Mouse (Mus musculus) mesoderm, embryonic 11.5 days (tissue): Measurements from ENCODE around the gene Slc30a9.

Experiments
- DNase-seq: peaks from one replicate; pipeline ENCODE4 v3.0.0-alpha.2; 2012; ENCODE audit warnings: low read depth, low spot score

The Slc30a9 gene

GRCm38 (mm10) chr5:67306698-67307521 lies at the start of gene Slc30a9:
Gene Slc30a9, plus strand, starts transcription at chr5:67306955.
- DNase-seq = peak; percentile 93

GRCm38 (mm10) chr5:67258473-67258872 lies 48.3 kb upstream of the Slc30a9 start:
- no peak for DNase-seq

- DNase-seq = no peak
Observed at GRCm38 (mm10) chr5:67260159-67260530, 46.6 kb upstream of the Slc30a9 start.

- peak; percentile 95 for DNase-seq
Observed at GRCm38 (mm10) chr5:67260531-67261371, 46.0 kb upstream of the Slc30a9 start, which contains the start of gene Tmem33. Gene Tmem33, plus strand, starts transcription at chr5:67260565.

- DNase-seq = no peak
Observed at GRCm38 (mm10) chr5:67262964-67263363, 43.8 kb upstream of the Slc30a9 start.

GRCm38 (mm10) chr5:67266106-67266505 lies 40.6 kb upstream of the Slc30a9 start:
- peak; percentile 21 for DNase-seq

GRCm38 (mm10) chr5:67269309-67269708 lies 37.4 kb upstream of the Slc30a9 start:
- DNase-seq = no peak

- DNase-seq = no peak
Observed at GRCm38 (mm10) chr5:67279407-67279806, 27.3 kb upstream of the Slc30a9 start.

GRCm38 (mm10) chr5:67279840-67280239 lies 26.9 kb upstream of the Slc30a9 start:
- no peak for DNase-seq

GRCm38 (mm10) chr5:67280400-67280799 lies 26.4 kb upstream of the Slc30a9 start:
- DNase-seq = no peak

- no peak for DNase-seq
Observed at GRCm38 (mm10) chr5:67295029-67295428, 11.7 kb upstream of the Slc30a9 start.

GRCm38 (mm10) chr5:67295682-67296081 lies 11.1 kb upstream of the Slc30a9 start:
- no peak for DNase-seq

GRCm38 (mm10) chr5:67296171-67296570 lies 10.6 kb upstream of the Slc30a9 start:
- no peak for DNase-seq

GRCm38 (mm10) chr5:67297026-67297813 lies 9.5 kb upstream of the Slc30a9 start:
- no peak for DNase-seq

- DNase-seq = no peak
Observed at GRCm38 (mm10) chr5:67299847-67300412, 6.8 kb upstream of the Slc30a9 start.

GRCm38 (mm10) chr5:67300926-67301597 lies 5.7 kb upstream of the Slc30a9 start:
- no peak for DNase-seq

- DNase-seq = no peak
Observed at GRCm38 (mm10) chr5:67301722-67302331, 4.9 kb upstream of the Slc30a9 start.

- no peak for DNase-seq
Observed at GRCm38 (mm10) chr5:67303816-67304215, 2.9 kb upstream of the Slc30a9 start.

GRCm38 (mm10) chr5:67307659-67308222 lies 986 bp downstream of the Slc30a9 start:
- DNase-seq = no peak
